Mouse (Mus musculus) T-helper 1 cell (primary cell): ENCODE results near the gene Gm47955.
"Not testable (repeated sequence)": the region's sequence is repeated elsewhere in the genome, so short reads cannot be mapped to it uniquely, and the experiment has no call there.

ENCODE experiments used
- in situ Hi-C: fragments of 300-600 bp; cut with MboI, MseI; formaldehyde crosslinking; loops from one replicate; pipeline ENCODE4 v1.15.1; 2025; ENCODE audit warnings: high pct_unique_total_duplicates

The Gm47955 gene

GRCm38 (mm10) chr1:82991596-82991995, 31.5 kb downstream of the Gm47955 start:
- in situ Hi-C loops, result no loop called here

GRCm38 (mm10) chr1:82992093-82992492, 32.0 kb downstream of the Gm47955 start:
- in situ Hi-C loops, result no loop called here

DNA sequence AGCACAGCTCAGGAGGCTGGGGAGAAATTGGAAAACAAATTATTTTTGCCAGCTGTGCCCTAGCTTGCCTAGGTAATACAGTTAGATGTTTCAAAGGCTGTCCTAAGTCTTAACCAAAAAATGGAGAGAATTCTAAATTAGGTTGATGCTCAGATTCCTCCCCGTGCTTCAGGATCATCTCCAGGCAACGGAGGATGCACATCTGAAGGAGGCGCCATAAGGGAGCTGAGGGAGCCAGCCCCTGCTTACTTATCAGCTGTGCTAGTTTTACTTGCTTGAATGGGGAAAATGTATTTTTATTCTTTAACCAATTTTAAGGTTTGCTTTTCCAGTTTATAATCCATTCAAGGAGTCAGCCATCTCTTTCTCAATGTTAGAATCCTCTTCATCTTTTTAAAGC, 33.9 kb downstream of the Gm47955 start:
- in situ Hi-C loops, result no loop called here

- in situ Hi-C loops, result not testable (repeated sequence)
Observed at GRCm38 (mm10) chr1:83000306-83000705, 40.2 kb downstream of the Gm47955 start, which contains the start of gene Gm47959. Gene Gm47959, plus strand, starts transcription at chr1:83000548.

GRCm38 (mm10) chr1:83006218-83007179, 46.4 kb downstream of the Gm47955 start:
- in situ Hi-C loops, result no loop called here

DNA sequence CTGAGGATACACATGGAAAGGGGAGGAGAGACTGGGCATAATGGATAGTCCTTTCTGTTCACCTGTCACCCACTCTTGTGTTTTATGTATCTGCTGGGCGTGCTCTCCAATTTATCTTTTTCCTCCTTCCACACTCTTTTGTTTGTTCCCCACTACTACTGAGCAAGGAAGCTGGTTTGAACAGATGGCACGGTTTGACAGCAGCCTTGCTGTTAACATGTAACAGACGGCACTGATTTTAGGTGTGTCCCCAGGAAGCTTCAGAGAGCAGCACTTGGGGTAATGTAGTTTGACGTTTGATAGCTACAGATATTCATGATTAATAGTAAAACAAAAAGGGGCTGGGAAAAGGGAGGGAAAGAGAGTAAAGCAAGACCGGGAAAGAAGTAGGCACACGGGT, 47.4 kb downstream of the Gm47955 start:
- in situ Hi-C loops, result no loop called here
